In genomic region chrX:142226542-142226941, GRCm38 (mm10) we compare ENCODE assay signal across 8 mouse cellular contexts. TPM values are rescaled to one million over a fixed set of nuclear protein-coding genes. Genes with fewer than 3 reads are reported as not detected.
DNase-seq lines count a peak whose midpoint lies in the region; ATAC-seq lines count a peak whose summit lies in the region.

TSS of gene Nxt2 (plus strand) at chrX:142226770.

- WGBS in kidney, embryonic 14.5 days: 90% methylated on average over 12 of the region's 14 CpGs
- 85% methylated on average over 14 of the region's 14 CpGs for WGBS in hindbrain, embryonic 10.5 days
- WGBS in liver, embryonic 13.5 days (ENCODE audit: insufficient replicate concordance): 74% methylated on average over 14 of the region's 14 CpGs

- no peaks in the 10 kb centered on the region for H3K27me3 ChIP-seq in kidney, embryonic 14.5 days (ENCODE audit: control insufficient read depth, insufficient read depth, low read length)
- H3K27me3 ChIP-seq in hindbrain, embryonic 10.5 days (ENCODE audit: insufficient read depth, poor library complexity, severe bottlenecking): no peaks in the 10 kb centered on the region
- no peaks in the 10 kb centered on the region for H3K27me3 ChIP-seq in liver, embryonic 13.5 days

- peak within 1 kb of the TSS; percentile 34 for H3K4me2 ChIP-seq in kidney, embryonic 14.5 days (replicated peaks; ENCODE audit: low read depth, low read length)
- H3K4me2 ChIP-seq in liver, embryonic 13.5 days: peak within 1 kb of the TSS; percentile 67

- no peak within 1 kb of the TSS for H3K27ac ChIP-seq in kidney, embryonic 14.5 days (ENCODE audit: low read depth, low read length)
- H3K27ac ChIP-seq in hindbrain, embryonic 10.5 days: peak within 1 kb of the TSS; percentile 59; the same call in 1 of the 2 replicates
- H3K27ac ChIP-seq in liver, embryonic 13.5 days: peak within 1 kb of the TSS; percentile 18; the same call in 1 of the 2 replicates

- H3K4me1 ChIP-seq in kidney, embryonic 14.5 days (ENCODE audit: control insufficient read depth, insufficient read depth, low read length): no peaks in the 10 kb centered on the region
- no peaks in the 10 kb centered on the region for H3K4me1 ChIP-seq in hindbrain, embryonic 10.5 days (replicated peaks)
- 0 out of 2 replicates have a peak, but pooled peaks cover 3% of the 10 kb centered on the region for H3K4me1 ChIP-seq in liver, embryonic 13.5 days (replicated peaks)

- no peaks in the 10 kb centered on the region for H3K9me3 ChIP-seq in kidney, embryonic 14.5 days (ENCODE audit: control insufficient read depth, low read length)
- H3K9me3 ChIP-seq in hindbrain, embryonic 10.5 days: no peaks in the 10 kb centered on the region
- H3K9me3 ChIP-seq in liver, embryonic 13.5 days (replicated peaks): no peaks in the 10 kb centered on the region

- no peak for ATAC-seq in kidney, embryonic 14.5 days (ENCODE audit: low FRiP score, low TSS enrichment)
- no peak for ATAC-seq in liver, embryonic 13.5 days (ENCODE audit: low read depth)

- H3K9ac ChIP-seq in kidney, embryonic 14.5 days (ENCODE audit: low read depth, low read length): no peak within 1 kb of the TSS
- peak within 1 kb of the TSS; percentile 43; the same call in 1 of the 2 replicates for H3K9ac ChIP-seq in liver, embryonic 13.5 days

- peak within 1 kb of the TSS; percentile 48; the same call in 1 of the 2 replicates for H3K4me3 ChIP-seq in kidney, embryonic 14.5 days (ENCODE audit: low read length)
- H3K4me3 ChIP-seq in hindbrain, embryonic 10.5 days: peak within 1 kb of the TSS; percentile 57
- H3K4me3 ChIP-seq in liver, embryonic 13.5 days (replicated peaks): peak within 1 kb of the TSS; percentile 68

- intact Hi-C loops in gastrocnemius, postnatal 36 days (cut with DNase I): no loop called here

- no peaks in the 10 kb centered on the region for H3K36me3 ChIP-seq in kidney, embryonic 14.5 days (ENCODE audit: control insufficient read depth, insufficient read depth, low read length)
- H3K36me3 ChIP-seq in hindbrain, embryonic 10.5 days: no peaks in the 10 kb centered on the region
- H3K36me3 ChIP-seq in liver, embryonic 13.5 days: no peaks in the 10 kb centered on the region

- DNase-seq in kidney, postnatal 4 days: no peak
- no peak for DNase-seq in adrenal gland, postnatal 10 days
- no peak for DNase-seq in hindbrain, embryonic 10.5 days (ENCODE audit: low spot score)
- DNase-seq in liver, embryonic 13.5 days: no peak
- no peak for DNase-seq in right cerebral cortex, postnatal 14 days
- no peak for DNase-seq in gastrocnemius, postnatal 36 days
- no peak for DNase-seq in lung, postnatal 25 days (ENCODE audit: low spot score)

RNA-seq across cellular contexts. Expression of gene Nxt2, which starts in this region (rescaled TPM):
- 23.3 and 25.2 TPM in 2 replicates for polyA plus RNA-seq in kidney, embryonic 14.5 days (2014; fragmentation: Nextera tagmentation; extraction: Ambion mirVana)
- 10 to 100 TPM; 13.1 to 15.5 TPM for total RNA-seq in adrenal gland, postnatal 10 days (2021)
- 8.3 and 9.3 TPM in 2 replicates for polyA plus RNA-seq in hindbrain, embryonic 10.5 days (2016; fragmentation: Nextera tagmentation; extraction: Ambion mirVana)
- polyA plus RNA-seq in liver, embryonic 13.5 days (2015; fragmentation: Nextera tagmentation; extraction: Ambion mirVana): 6.9 and 9.0 TPM in 2 replicates
- 1 to 10 TPM; 2.4 to 2.8 TPM for total RNA-seq in gastrocnemius, postnatal 36 days (2021)
